Mouse (Mus musculus): ENCODE measurements around the gene Hacd3. TPM values are rescaled to one million over a fixed set of nuclear protein-coding genes. Genes with fewer than 3 reads are reported as not detected.
A peak's percentile ranks its signal among the peaks of the same experiment; 100 is the strongest.

The Hacd3 gene
- polyA plus RNA-seq, 1 experiment, result 13.7 TPM

GRCm38 (mm10) chr9:65015461-65016222, 5.9 kb downstream of the Hacd3 start:
- peaks cover 48% of the 10 kb centered on the region for H3K79me2 ChIP-seq (ENCODE audit: control insufficient read depth, insufficient read depth)
- H3K36me3 ChIP-seq (ENCODE audit: control insufficient read depth, insufficient read depth), result no peaks in the 10 kb centered on the region
- TF ChIP-seq MYOD1 (IDR thresholded peaks at IDR 0.05; ENCODE audit: control insufficient read depth in 1 of 3, insufficient read length in 2 of 3, low read depth in 2 of 3), result no peak
- no peak for TF ChIP-seq MYOG (IDR thresholded peaks at IDR 0.05; ENCODE audit: control insufficient read depth in 1 of 3, insufficient read depth in 1 of 3, insufficient read length in 2 of 3, low read depth in 2 of 3)
- TF ChIP-seq POLR2AphosphoS2 (IDR thresholded peaks at IDR 0.05; ENCODE audit: insufficient read length, low read depth), result no peak
- no peak for TF ChIP-seq MAX (IDR thresholded peaks at IDR 0.05; ENCODE audit: low read depth)
- no peak for TF ChIP-seq TCF3 (IDR thresholded peaks at IDR 0.05; ENCODE audit: insufficient read length, low read depth)
- no peak for TF ChIP-seq SRF (IDR thresholded peaks at IDR 0.05; ENCODE audit: control insufficient read depth, insufficient read length, low read depth)
- TF ChIP-seq CEBPB (IDR thresholded peaks at IDR 0.05; ENCODE audit: insufficient read depth, poor library complexity, severe bottlenecking), result no peak
- no peak for TF ChIP-seq TCF12 (IDR thresholded peaks at IDR 0.05; ENCODE audit: insufficient read depth, poor library complexity, severe bottlenecking)
- TF ChIP-seq REST (IDR thresholded peaks at IDR 0.05; ENCODE audit: insufficient read depth, insufficient read length), result no peak
- TF ChIP-seq POLR2A (IDR thresholded peaks at IDR 0.05; ENCODE audit: insufficient read length, low read depth), result no peak
- peak overlapping the region; percentile 2 for H3K4me2 ChIP-seq (ENCODE audit: low read depth)
- no peak overlapping the region for H3K4me3 ChIP-seq
- no peaks in the 10 kb centered on the region for H3K27me3 ChIP-seq (ENCODE audit: control insufficient read depth, insufficient read depth, insufficient read length)
- H3ac ChIP-seq (ENCODE audit: control insufficient read depth, insufficient read length), result no peak overlapping the region

- H3K36me3 ChIP-seq (ENCODE audit: control insufficient read depth, insufficient read depth), result no peaks in the 10 kb centered on the region
- H3K79me2 ChIP-seq (ENCODE audit: control insufficient read depth, insufficient read depth), result peaks cover 13% of the 10 kb centered on the region
- no peaks in the 10 kb centered on the region for H3K27me3 ChIP-seq (ENCODE audit: control insufficient read depth, insufficient read depth, insufficient read length)
- H3ac ChIP-seq (ENCODE audit: control insufficient read depth, insufficient read length), result no peak overlapping the region
- no peak overlapping the region for H3K4me3 ChIP-seq
- no peak overlapping the region for H3K4me2 ChIP-seq (ENCODE audit: low read depth)
- TF ChIP-seq TCF3 (IDR thresholded peaks at IDR 0.05; ENCODE audit: insufficient read length, low read depth) (no peak), MYOG (IDR thresholded peaks at IDR 0.05; ENCODE audit: control insufficient read depth in 1 of 3, insufficient read depth in 1 of 3, insufficient read length in 2 of 3, low read depth in 2 of 3) (no peak), MYOD1 (IDR thresholded peaks at IDR 0.05; ENCODE audit: control insufficient read depth in 1 of 3, insufficient read length in 2 of 3, low read depth in 2 of 3) (no peak), E2F4 (IDR thresholded peaks at IDR 0.05; ENCODE audit: insufficient read depth) (no peak), SRF (IDR thresholded peaks at IDR 0.05; ENCODE audit: control insufficient read depth, insufficient read length, low read depth) (no peak), REST (IDR thresholded peaks at IDR 0.05; ENCODE audit: insufficient read depth, insufficient read length) (no peak), TCF12 (IDR thresholded peaks at IDR 0.05; ENCODE audit: insufficient read depth, poor library complexity, severe bottlenecking) (no peak), POLR2AphosphoS2 (IDR thresholded peaks at IDR 0.05; ENCODE audit: insufficient read length, low read depth) (no peak), USF1 (IDR thresholded peaks at IDR 0.05; ENCODE audit: low read depth) (no peak), POLR2A (IDR thresholded peaks at IDR 0.05; ENCODE audit: insufficient read length, low read depth) (no peak), MAX (IDR thresholded peaks at IDR 0.05; ENCODE audit: low read depth) (no peak), CEBPB (IDR thresholded peaks at IDR 0.05; ENCODE audit: insufficient read depth, poor library complexity, severe bottlenecking) (no peak)
Measured at GRCm38 (mm10) chr9:65011304-65011703, 10.2 kb downstream of the Hacd3 start.

GRCm38 (mm10) chr9:65010632-65011031, 10.9 kb downstream of the Hacd3 start:
- TF ChIP-seq TCF12 (IDR thresholded peaks at IDR 0.05; ENCODE audit: insufficient read depth, poor library complexity, severe bottlenecking) (no peak), SRF (IDR thresholded peaks at IDR 0.05; ENCODE audit: control insufficient read depth, insufficient read length, low read depth) (no peak), E2F4 (IDR thresholded peaks at IDR 0.05; ENCODE audit: insufficient read depth) (no peak), MAX (IDR thresholded peaks at IDR 0.05; ENCODE audit: low read depth) (no peak), POLR2A (IDR thresholded peaks at IDR 0.05; ENCODE audit: insufficient read length, low read depth) (no peak), MYOG (IDR thresholded peaks at IDR 0.05; ENCODE audit: control insufficient read depth in 1 of 3, insufficient read depth in 1 of 3, insufficient read length in 2 of 3, low read depth in 2 of 3) (no peak), USF1 (IDR thresholded peaks at IDR 0.05; ENCODE audit: low read depth) (no peak), CEBPB (IDR thresholded peaks at IDR 0.05; ENCODE audit: insufficient read depth, poor library complexity, severe bottlenecking) (no peak)
- H3K4me2 ChIP-seq (ENCODE audit: low read depth), result peak overlapping the region; percentile 12

GRCm38 (mm10) chr9:65005737-65006136, 15.8 kb downstream of the Hacd3 start:
- Histone ChIP-seq H3K36me3 (ENCODE audit: control insufficient read depth, insufficient read depth) (peaks cover 10% of the 10 kb centered on the region), H3ac (ENCODE audit: control insufficient read depth, insufficient read length) (no peak overlapping the region), H3K4me3 (no peak overlapping the region), H3K27me3 (ENCODE audit: control insufficient read depth, insufficient read depth, insufficient read length) (no peaks in the 10 kb centered on the region), H3K79me2 (ENCODE audit: control insufficient read depth, insufficient read depth) (no peaks in the 10 kb centered on the region), H3K4me2 (ENCODE audit: low read depth) (no peak overlapping the region)
- TF ChIP-seq POLR2AphosphoS2 (IDR thresholded peaks at IDR 0.05; ENCODE audit: insufficient read length, low read depth), result no peak
- TF ChIP-seq TCF3 (IDR thresholded peaks at IDR 0.05; ENCODE audit: insufficient read length, low read depth), result no peak
- no peak for TF ChIP-seq REST (IDR thresholded peaks at IDR 0.05; ENCODE audit: insufficient read depth, insufficient read length)
- TF ChIP-seq POLR2A (IDR thresholded peaks at IDR 0.05; ENCODE audit: insufficient read length, low read depth), result no peak
- TF ChIP-seq MYOD1 (IDR thresholded peaks at IDR 0.05; ENCODE audit: control insufficient read depth in 1 of 3, insufficient read length in 2 of 3, low read depth in 2 of 3), result no peak
- TF ChIP-seq TCF12 (IDR thresholded peaks at IDR 0.05; ENCODE audit: insufficient read depth, poor library complexity, severe bottlenecking), result no peak
- TF ChIP-seq CEBPB (IDR thresholded peaks at IDR 0.05; ENCODE audit: insufficient read depth, poor library complexity, severe bottlenecking), result no peak
- no peak for TF ChIP-seq MYOG (IDR thresholded peaks at IDR 0.05; ENCODE audit: control insufficient read depth in 1 of 3, insufficient read depth in 1 of 3, insufficient read length in 2 of 3, low read depth in 2 of 3)
- no peak for TF ChIP-seq USF1 (IDR thresholded peaks at IDR 0.05; ENCODE audit: low read depth)
- no peak for TF ChIP-seq E2F4 (IDR thresholded peaks at IDR 0.05; ENCODE audit: insufficient read depth)
- TF ChIP-seq SRF (IDR thresholded peaks at IDR 0.05; ENCODE audit: control insufficient read depth, insufficient read length, low read depth), result no peak
- TF ChIP-seq MAX (IDR thresholded peaks at IDR 0.05; ENCODE audit: low read depth), result no peak

More at GRCm38 (mm10) chr9:65010632-65011031, 10.9 kb downstream of the Hacd3 start:
- Histone ChIP-seq H3K27me3 (ENCODE audit: control insufficient read depth, insufficient read depth, insufficient read length) (no peaks in the 10 kb centered on the region), H3K79me2 (ENCODE audit: control insufficient read depth, insufficient read depth) (peaks cover 6% of the 10 kb centered on the region), H3K36me3 (ENCODE audit: control insufficient read depth, insufficient read depth) (peaks cover 4% of the 10 kb centered on the region), H3K4me3 (no peak overlapping the region), H3ac (ENCODE audit: control insufficient read depth, insufficient read length) (no peak overlapping the region)
